Mouse (Mus musculus) lung, embryonic 14.5 days (tissue): ENCODE measurements around the gene Prox1. TPM values are rescaled to one million over a fixed set of nuclear protein-coding genes. Genes with fewer than 3 reads are reported as not detected.

Experiments
- ATAC-seq: fragments of 200-750 bp; cut with Nextera tagmentation; 2 replicates; pipeline ENCODE4 v1.8.0; 2017; ENCODE audit warnings: mild to moderate bottlenecking, moderate TSS enrichment, moderate library complexity; ENCODE audit not compliant: insufficient read depth
- DNase-seq: peaks from one replicate; pipeline ENCODE4 v3.0.0-alpha.2; 2015
- H3K27ac ChIP-seq: fragments of 300-500 bp; sonication (generic); 2 replicates; pipeline ENCODE4 v1.5.1; 2014; ENCODE audit warnings: low read depth, mild to moderate bottlenecking, moderate library complexity
- H3K27me3 ChIP-seq: fragments of 300-500 bp; sonication (generic); 2 replicates; pipeline ENCODE4 v1.6.1; 2014; ENCODE audit warnings: low read length, control low read depth; ENCODE audit not compliant: insufficient read depth
- H3K36me3 ChIP-seq: fragments of 300-500 bp; sonication (generic); 2 replicates; pipeline ENCODE4 v1.6.1; 2014; ENCODE audit warnings: control low read depth; ENCODE audit not compliant: insufficient read depth
- H3K4me1 ChIP-seq: fragments of 300-500 bp; sonication (generic); 2 replicates; pipeline ENCODE4 v1.6.1; 2014; ENCODE audit warnings: antibody characterized with exemption, control low read depth; ENCODE audit not compliant: insufficient read depth
- H3K4me2 ChIP-seq: fragments of 300-500 bp; sonication (generic); 2 replicates; pipeline ENCODE4 v1.6.1; 2014; ENCODE audit warnings: mild to moderate bottlenecking
- H3K4me3 ChIP-seq: fragments of 300-500 bp; sonication (generic); 2 replicates; pipeline ENCODE4 v1.5.1; 2014; ENCODE audit warnings: low read depth, low read length
- H3K9ac ChIP-seq: fragments of 300-500 bp; sonication (generic); 2 replicates; pipeline ENCODE4 v1.6.1; 2014
- H3K9me3 ChIP-seq: fragments of 300-500 bp; sonication (generic); 2 replicates; pipeline ENCODE4 v1.6.1; 2016; ENCODE audit warnings: low read depth, low read length, control low read depth
- CTCF ChIP-seq: IDR thresholded peaks from 2 replicates; pipeline ENCODE4 v1.5.1; 2016; ENCODE audit warnings: antibody characterized with exemption, low read depth
- WGBS: fragments of 180-500 bp; shearing (Covaris S2); extraction: QIAGEN DNeasy Blood & Tissue Kit; methylation state at CpG from one replicate; pipeline ENCODE4 v1.1.7; 2014; 5-methylcytosine and 5-hydroxymethylcytosine counted together
- polyA plus RNA-seq: library from polyadenylated mRNA; unstranded; fragments of >200 nt; fragmentation: Nextera tagmentation; extraction: Ambion mirVana; gene quantifications from 2 replicates; pipeline ENCODE4 v1.2.1, GENCODE M21; 2014

Prox1 gene
- polyA plus RNA-seq, 1 experiment from 2014 or later = 2.0 TPM

- Histone ChIP-seq H3K4me2 (peak overlapping the region; percentile 96), H3K9ac (peak overlapping the region; percentile 42), H3K9me3 (no peaks in the 10 kb centered on the region), H3K36me3 (no peaks in the 10 kb centered on the region), H3K4me1 (peaks cover 3% of the 10 kb centered on the region; the same call in 1 of the 2 replicates), H3K27me3 (peaks cover 74% of the 10 kb centered on the region), H3K27ac (peak overlapping the region; percentile 54; the same call in 1 of the 2 replicates), H3K4me3 (peak overlapping the region; percentile 56)
- under 1% methylated on average over 51 of the region's 51 CpGs for WGBS
- TF ChIP-seq CTCF = no peak
- DNase-seq (peak; percentile 45), ATAC-seq (peak; percentile 29; the same call in 1 of the 2 replicates)
Measured at GRCm38 (mm10) chr1:190168761-190169671, 1.5 kb downstream of the Prox1 start.

- ATAC-seq (no peak), DNase-seq (no peak)
- no peak for TF ChIP-seq CTCF
- H3K4me3 ChIP-seq = peak overlapping the region; percentile 56
- peaks cover 65% of the 10 kb centered on the region for H3K27me3 ChIP-seq
- no peaks in the 10 kb centered on the region for H3K36me3 ChIP-seq
- H3K4me2 ChIP-seq = peak overlapping the region; percentile 96
- no peak overlapping the region; the same call in 1 of the 2 replicates for H3K27ac ChIP-seq
- H3K9ac ChIP-seq = no peak overlapping the region
- H3K9me3 ChIP-seq = no peaks in the 10 kb centered on the region
- WGBS = 3% methylated on average over 4 of the region's 4 CpGs
- H3K4me1 ChIP-seq = peaks cover 3% of the 10 kb centered on the region; the same call in 1 of the 2 replicates
Measured at GRCm38 (mm10) chr1:190168115-190168514, 2.4 kb downstream of the Prox1 start.

GRCm38 (mm10) chr1:190167609-190168008 lies 2.9 kb downstream of the Prox1 start:
- no peak overlapping the region for H3K9ac ChIP-seq
- H3K4me1 ChIP-seq = peaks cover 3% of the 10 kb centered on the region; the same call in 1 of the 2 replicates

GRCm38 (mm10) chr1:190165511-190165910 lies 5.0 kb downstream of the Prox1 start:
- ATAC-seq (no peak), DNase-seq (no peak)
- Histone ChIP-seq H3K27ac (no peak overlapping the region), H3K4me2 (no peak overlapping the region), H3K4me1 (peaks cover 3% of the 10 kb centered on the region; the same call in 1 of the 2 replicates), H3K4me3 (no peak overlapping the region), H3K9ac (no peak overlapping the region), H3K9me3 (no peaks in the 10 kb centered on the region), H3K36me3 (no peaks in the 10 kb centered on the region), H3K27me3 (peaks cover 45% of the 10 kb centered on the region)
- 49% methylated on average over 4 of the region's 4 CpGs for WGBS
- TF ChIP-seq CTCF = no peak

More at GRCm38 (mm10) chr1:190167609-190168008, 2.9 kb downstream of the Prox1 start:
- no peak for TF ChIP-seq CTCF
- ATAC-seq (no peak), DNase-seq (no peak)
- Histone ChIP-seq H3K27ac (no peak overlapping the region), H3K9me3 (no peaks in the 10 kb centered on the region), H3K4me3 (peak overlapping the region; percentile 56; the same call in 1 of the 2 replicates), H3K27me3 (peaks cover 60% of the 10 kb centered on the region), H3K4me2 (peak overlapping the region; percentile 96; the same call in 1 of the 2 replicates), H3K36me3 (no peaks in the 10 kb centered on the region)
- WGBS = 16% methylated on average over 1 of the region's 1 CpGs

GRCm38 (mm10) chr1:190163471-190163870 lies 7.0 kb downstream of the Prox1 start:
- Histone ChIP-seq H3K9ac (no peak overlapping the region), H3K27ac (no peak overlapping the region), H3K4me2 (no peak overlapping the region), H3K9me3 (no peaks in the 10 kb centered on the region), H3K27me3 (peaks cover 45% of the 10 kb centered on the region), H3K4me1 (no peaks in the 10 kb centered on the region), H3K36me3 (no peaks in the 10 kb centered on the region), H3K4me3 (no peak overlapping the region)
- no peak for DNase-seq
- no peak for TF ChIP-seq CTCF
- WGBS = 77% methylated on average over 6 of the region's 6 CpGs
- ATAC-seq = no peak

- H3K4me1 ChIP-seq = no peaks in the 10 kb centered on the region
- H3K27me3 ChIP-seq = peaks cover 43% of the 10 kb centered on the region
- H3K27ac ChIP-seq = 0 out of 2 replicates have a peak overlapping the region, but pooled peaks have one; percentile 43
- H3K9ac ChIP-seq = no peak overlapping the region
- ATAC-seq = peak; percentile 76
- peak overlapping the region; percentile 47 for H3K4me2 ChIP-seq
- H3K9me3 ChIP-seq = no peaks in the 10 kb centered on the region
- 52% methylated on average over 19 of the region's 19 CpGs for WGBS
- peak; percentile 88 for DNase-seq
- no peaks in the 10 kb centered on the region for H3K36me3 ChIP-seq
- TF ChIP-seq CTCF = no peak
- no peak overlapping the region for H3K4me3 ChIP-seq
Measured at GRCm38 (mm10) chr1:190161708-190162465, 8.6 kb downstream of the Prox1 start.
